ENCODE assay signal across 7 mouse cellular contexts in the genomic region with DNA sequence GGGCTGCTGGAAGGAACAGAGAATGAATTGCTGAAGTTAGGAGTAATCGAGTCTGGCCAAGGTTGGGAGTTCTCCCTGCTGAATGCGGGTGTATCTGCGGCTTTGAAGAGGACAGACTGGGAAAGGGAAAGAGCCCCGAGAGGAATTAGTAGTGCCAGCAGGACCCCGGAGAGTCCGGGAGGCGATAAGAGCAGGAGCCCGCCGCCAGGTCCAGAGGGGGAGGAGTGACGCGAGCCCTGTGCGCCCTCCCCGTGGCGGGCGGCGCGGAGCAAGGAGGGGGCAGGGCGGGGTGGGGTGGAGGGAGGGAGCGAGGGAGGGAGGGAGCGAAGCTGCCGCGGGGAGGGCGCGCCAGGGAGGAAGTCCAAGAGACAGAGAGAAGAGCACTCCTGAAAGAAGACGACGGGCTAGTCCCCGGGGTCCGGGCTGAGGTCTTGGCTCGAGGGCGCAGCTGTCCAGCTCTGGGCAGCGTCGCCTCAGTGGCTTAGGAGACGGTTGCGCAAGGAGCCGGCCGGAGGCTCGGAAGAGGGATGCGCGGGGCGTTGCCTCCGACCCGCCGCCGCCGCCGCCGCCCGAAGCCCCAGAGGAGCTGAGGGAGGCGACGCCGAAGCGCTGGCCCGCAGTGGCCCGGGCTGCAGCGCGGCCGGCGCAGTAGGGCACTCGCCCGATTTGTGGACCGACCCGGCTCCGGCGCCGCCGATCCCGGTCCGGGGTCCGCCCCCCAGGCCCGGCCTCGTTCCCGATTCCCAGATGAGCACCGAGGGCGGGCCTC. TPM values are rescaled to one million over a fixed set of nuclear protein-coding genes. Genes with fewer than 3 reads are reported as not detected.
DNase-seq lines count a peak whose midpoint lies in the region; ATAC-seq and TF ChIP-seq lines count a peak whose summit lies in the region.

Gene Foxf2, plus strand, starts transcription at position 484 of the 769 bp plus-strand sequence.

- peak within 1 kb of the TSS; percentile 71 for H3K4me2 ChIP-seq in midbrain, embryonic 14.5 days (ENCODE audit: low read length)

- H3K9me3 ChIP-seq in E14TG2a.4 (ENCODE audit: low read length) = no peaks in the 10 kb centered on the region
- no peaks in the 10 kb centered on the region for H3K9me3 ChIP-seq in limb, embryonic 10.5 days (replicated peaks)
- H3K9me3 ChIP-seq in midbrain, embryonic 14.5 days (ENCODE audit: control insufficient read depth, low read length) = no peaks in the 10 kb centered on the region

- TF ChIP-seq CTCF in E14TG2a.4 (conservative IDR thresholded peaks at IDR 0.05; ENCODE audit: low read length) = no peak

- H3K36me3 ChIP-seq in E14TG2a.4 (ENCODE audit: insufficient read depth, low read length) = no peaks in the 10 kb centered on the region
- H3K36me3 ChIP-seq in limb, embryonic 10.5 days = no peaks in the 10 kb centered on the region
- H3K36me3 ChIP-seq in midbrain, embryonic 14.5 days (ENCODE audit: control insufficient read depth, insufficient read depth, low read length) = no peaks in the 10 kb centered on the region

- peaks cover 95% of the 10 kb centered on the region for H3K27me3 ChIP-seq in E14TG2a.4 (ENCODE audit: insufficient read depth, low read length)
- peaks cover 100% of the 10 kb centered on the region for H3K27me3 ChIP-seq in limb, embryonic 10.5 days (ENCODE audit: low read depth, poor library complexity, severe bottlenecking)
- peaks cover 99% of the 10 kb centered on the region for H3K27me3 ChIP-seq in midbrain, embryonic 14.5 days (ENCODE audit: control insufficient read depth, insufficient read depth, low read length)

- peak within 1 kb of the TSS; percentile 64 for H3K27ac ChIP-seq in limb, embryonic 10.5 days
- H3K27ac ChIP-seq in midbrain, embryonic 14.5 days (replicated peaks; ENCODE audit: low read depth, low read length) = peak within 1 kb of the TSS; percentile 55; the same call in 1 of the 2 replicates

- peak within 1 kb of the TSS; percentile 43; the same call in 1 of the 2 replicates for H3K9ac ChIP-seq in midbrain, embryonic 14.5 days (replicated peaks; ENCODE audit: low read length)

- H3K4me1 ChIP-seq in E14TG2a.4 (replicated peaks; ENCODE audit: low read depth, low read length) = peaks cover 46% of the 10 kb centered on the region
- peaks cover 51% of the 10 kb centered on the region for H3K4me1 ChIP-seq in limb, embryonic 10.5 days
- peaks cover 23% of the 10 kb centered on the region for H3K4me1 ChIP-seq in midbrain, embryonic 14.5 days (ENCODE audit: control insufficient read depth, insufficient read depth, low read length)

- peak; percentile 9; the same call in 1 of the 2 replicates for ATAC-seq in midbrain, embryonic 14.5 days (ENCODE audit: low FRiP score, low TSS enrichment)

- 1% methylated on average over 64 of the region's 74 CpGs for WGBS in limb, embryonic 10.5 days
- WGBS in midbrain, embryonic 14.5 days = under 1% methylated on average over 44 of the region's 74 CpGs

- peak; percentile 51 for DNase-seq in Muller cell, postnatal 12 days (ENCODE audit: inconsistent ontology term)
- DNase-seq in gastrocnemius, postnatal 10 days = peak; percentile 30
- DNase-seq in limb, embryonic 10.5 days (ENCODE audit: low spot score) = peak; percentile 76
- no peak for DNase-seq in midbrain, embryonic 14.5 days
- no peak for DNase-seq in right cerebral cortex, postnatal 14 days
- no peak for DNase-seq in B cell, adult 2 months

- peak within 1 kb of the TSS; percentile 77 for H3K4me3 ChIP-seq in E14TG2a.4 (replicated peaks; ENCODE audit: low read length)
- peak within 1 kb of the TSS; percentile 55 for H3K4me3 ChIP-seq in limb, embryonic 10.5 days
- H3K4me3 ChIP-seq in midbrain, embryonic 14.5 days (replicated peaks; ENCODE audit: low read depth, low read length) = peak within 1 kb of the TSS; percentile 39

RNA-seq across cellular contexts. Expression of gene Foxf2, which starts in this region (rescaled TPM):
- not detected for total RNA-seq in gastrocnemius, postnatal 10 days (2021)
- polyA plus RNA-seq in limb, embryonic 10.5 days (2016; fragmentation: Nextera tagmentation; extraction: Ambion mirVana) = 0.44 and 0.75 TPM in 2 replicates
- polyA plus RNA-seq in midbrain, embryonic 14.5 days (2014; fragmentation: Nextera tagmentation; extraction: Ambion mirVana) = 3.3 and 5.3 TPM in 2 replicates

Comparison
In these comparisons a context has a peak if more than half of its experiments do, and no peak if none do; other contexts are left out.
1. Peak in DNase-seq in gastrocnemius, postnatal 10 days; RNA of the gene not detected or under 1 TPM.
2. Peak in DNase-seq, H3K4me3 ChIP-seq and H3K27ac ChIP-seq in limb, embryonic 10.5 days; RNA of the gene not detected or under 1 TPM.